Mouse (Mus musculus) CH12.LX (cell line): ENCODE results near the gene Cd151. TPM values are rescaled to one million over a fixed set of nuclear protein-coding genes. Genes with fewer than 3 reads are reported as not detected.

Experiments
- DNase-seq: peaks from one replicate; pipeline ENCODE4 v3.0.0-alpha.2; 2013; ENCODE audit errors: extremely low read depth
- H3K27ac ChIP-seq: 2 replicates; pipeline ENCODE4 v1.5.1; 2012; ENCODE audit warnings: low read depth, mild to moderate bottlenecking, control low read depth, moderate library complexity; ENCODE audit not compliant: insufficient read depth
- H3K27me3 ChIP-seq: replicated peaks from 2 replicates; pipeline ENCODE3; 2012; ENCODE audit warnings: inconsistent platforms
- H3K36me3 ChIP-seq, 2 experiments: replicated peaks in 1 of 2; 2 replicates each; pipeline versions ENCODE3 to v1.6.1; 2012; ENCODE audit warnings: inconsistent platforms in 1 of 2, low read length in 1 of 2, mild to moderate bottlenecking in 1 of 2, mixed read lengths in 1 of 2, moderate library complexity in 1 of 2; ENCODE audit not compliant: control insufficient read depth in 1 of 2, insufficient read depth in 1 of 2
- H3K4me1 ChIP-seq, 2 experiments: 2 replicates each; pipeline ENCODE4 v1.6.1; 2012; ENCODE audit warnings: inconsistent platforms in 1 of 2, moderate library complexity in 1 of 2; ENCODE audit not compliant: insufficient read depth in 2 of 2, control insufficient read depth in 1 of 2
- H3K4me2 ChIP-seq: 2 replicates; pipeline ENCODE4 v1.6.1; 2012; ENCODE audit warnings: low read depth, mild to moderate bottlenecking, control low read depth; ENCODE audit not compliant: poor library complexity, insufficient read depth, severe bottlenecking
- H3K4me3 ChIP-seq, 3 experiments: fragments of 150-350 bp in 1 of 3; sonication (generic) in 1 of 3; replicated peaks in 1 of 3; 2 replicates each; pipeline versions ENCODE3 to v1.5.1; 2011 to 2012; ENCODE audit warnings: low read depth in 2 of 3, low read length in 2 of 3, mild to moderate bottlenecking in 2 of 3, moderate library complexity in 2 of 3, control low read depth in 1 of 3, improper control_type of control experiment in 1 of 3, inconsistent platforms in 1 of 3, mixed read lengths in 1 of 3; ENCODE audit not compliant: poor library complexity in 1 of 3
- H3K79me2 ChIP-seq: replicated peaks from 2 replicates; pipeline ENCODE4 v1.6.1; 2012; ENCODE audit warnings: mild to moderate bottlenecking, moderate library complexity; ENCODE audit not compliant: control insufficient read depth, poor library complexity, insufficient read depth, severe bottlenecking; ENCODE audit errors: extremely low read depth
- H3K9ac ChIP-seq: 2 replicates; pipeline ENCODE4 v1.6.1; 2012; ENCODE audit warnings: low read depth, mild to moderate bottlenecking, control low read depth, moderate library complexity; ENCODE audit not compliant: insufficient read depth
- H3K9me3 ChIP-seq: replicated peaks from 2 replicates; pipeline ENCODE3; 2012; ENCODE audit warnings: low read length, inconsistent platforms, mixed read lengths
- EP300 ChIP-seq: IDR thresholded peaks from 2 replicates; pipeline ENCODE4 v1.6.1; 2011; ENCODE audit warnings: low read length, improper control_type of control experiment
- ETS1 ChIP-seq: conservative IDR thresholded peaks from 2 replicates; pipeline ENCODE4 v1.6.1; 2012; ENCODE audit warnings: low read depth, mild to moderate bottlenecking, inconsistent platforms, low read length, improper control_type of control experiment, moderate library complexity
- IRF4 ChIP-seq: IDR thresholded peaks from 2 replicates; pipeline ENCODE4 v1.6.1; 2014; ENCODE audit warnings: low read depth, mild to moderate bottlenecking, inconsistent platforms, low read length, improper control_type of control experiment
- KAT2A ChIP-seq: IDR thresholded peaks from 2 replicates; pipeline ENCODE4 v1.6.1; 2012; ENCODE audit warnings: low read length, improper control_type of control experiment, inconsistent platforms; ENCODE audit not compliant: insufficient replicate concordance
- MAFK ChIP-seq: IDR thresholded peaks from 2 replicates; pipeline ENCODE4 v1.6.1; 2011; ENCODE audit warnings: low read length, improper control_type of control experiment; ENCODE audit not compliant: insufficient replicate concordance
- MAZ ChIP-seq: IDR thresholded peaks from 2 replicates; pipeline ENCODE4 v1.6.1; 2012; ENCODE audit warnings: low read depth, mild to moderate bottlenecking, inconsistent platforms, low read length, improper control_type of control experiment, moderate library complexity
- MEF2A ChIP-seq: IDR thresholded peaks from 2 replicates; pipeline ENCODE4 v1.6.1; 2014; ENCODE audit warnings: low read depth, mild to moderate bottlenecking, inconsistent platforms, low read length, improper control_type of control experiment, borderline replicate concordance
- NELFE ChIP-seq: IDR thresholded peaks from 2 replicates; pipeline ENCODE4 v1.6.1; 2011; ENCODE audit warnings: low read depth, low read length, improper control_type of control experiment
- POLR2AphosphoS2 ChIP-seq: IDR thresholded peaks from 2 replicates; pipeline ENCODE4 v1.6.1; 2011; ENCODE audit warnings: low read depth, low read length, improper control_type of control experiment
- RCOR1 ChIP-seq: conservative IDR thresholded peaks from 2 replicates; pipeline ENCODE4 v1.6.1; 2012; ENCODE audit warnings: low read depth, mild to moderate bottlenecking, inconsistent platforms, low read length, improper control_type of control experiment
- SMC3 ChIP-seq: IDR thresholded peaks from 2 replicates; pipeline ENCODE4 v1.6.1; 2011; ENCODE audit warnings: low read depth, low read length, improper control_type of control experiment
- TBP ChIP-seq: conservative IDR thresholded peaks from 2 replicates; pipeline ENCODE4 v1.6.1; 2011; ENCODE audit warnings: low read depth, low read length, improper control_type of control experiment
- USF1 ChIP-seq: IDR thresholded peaks from 2 replicates; pipeline ENCODE4 v1.6.1; 2014; ENCODE audit warnings: low read depth, mild to moderate bottlenecking, inconsistent platforms, low read length, improper control_type of control experiment
- USF2 ChIP-seq: conservative IDR thresholded peaks from 2 replicates; pipeline ENCODE4 v1.6.1; 2011; ENCODE audit warnings: low read depth, low read length, improper control_type of control experiment
- dilution Hi-C: fragments of 300-500 bp; cut with MboI; formaldehyde crosslinking; loops from 2 replicates; pipeline ENCODE4 v1.14.3; 2020; ENCODE audit warnings: low sequenced_read_pairs; ENCODE audit not compliant: extremely low pct_unique_long_range_greater_than_20kb, extremely low pct_ligation_motif_present
- in situ Hi-C: fragments of 300-500 bp; cut with MboI; formaldehyde crosslinking; loops from 3 replicates; pipeline ENCODE4 v1.14.3; 2019; ENCODE audit warnings: low sequenced_read_pairs, low pct_ligation_motif_present, low pct_unique_long_range_greater_than_20kb, mixed read lengths
- polyA plus RNA-seq: library from polyadenylated mRNA; unstranded; fragments of >175 nt; gene quantifications from 2 replicates; pipeline ENCODE4 v1.2.1, GENCODE M21; 2012; ENCODE audit warnings: low read depth; ENCODE audit not compliant: insufficient read length
- total RNA-seq, 2 experiments: library from RNA; depleted of rRNA; stranded (reverse); fragments of 300-350 nt in 1 of 2; fragments of >200 nt in 1 of 2; gene quantifications; 2 replicates each; pipeline ENCODE4 v1.2.3; 2012 to 2014

The Cd151 gene
- total and polyA plus RNA-seq, 3 experiments, result 10.6 to 21.1 (median 14.9) TPM

GRCm38 (mm10) chr7:141429840-141430584 lies 37.2 kb upstream of the Cd151 start:
- Histone ChIP-seq H3K9me3 (no peaks in the 10 kb centered on the region), H3K36me3 (peaks cover 39 to 49% of the 10 kb centered on the region in 2 experiments), H3K79me2 (no peaks in the 10 kb centered on the region), H3K4me3 (no peak overlapping the region), H3K27ac (no peak overlapping the region), H3K27me3 (no peaks in the 10 kb centered on the region), H3K4me2 (no peak overlapping the region), H3K4me1 (peaks cover 8 to 15% of the 10 kb centered on the region in 2 experiments), H3K9ac (no peak overlapping the region)
- 0 out of 2 replicates have a peak, but pooled peaks have one; percentile 31 for TF ChIP-seq POLR2AphosphoS2
- TF ChIP-seq KAT2A, result no peak
- dilution Hi-C loops, result no loop called here
- in situ Hi-C loops, result no loop called here
- DNase-seq, result no peak

- Histone ChIP-seq H3K4me2 (no peak overlapping the region), H3K4me3 (no peak overlapping the region), H3K27me3 (no peaks in the 10 kb centered on the region), H3K79me2 (peaks cover 3% of the 10 kb centered on the region; the same call in 1 of the 2 replicates), H3K36me3 (peaks cover 39 to 49% of the 10 kb centered on the region in 2 experiments), H3K9ac (no peak overlapping the region), H3K4me1 (peaks cover 11 to 19% of the 10 kb centered on the region in 2 experiments), H3K9me3 (no peaks in the 10 kb centered on the region), H3K27ac (no peak overlapping the region)
- in situ Hi-C loops, result no loop called here
- DNase-seq, result no peak
- TF ChIP-seq EP300 (no peak), ETS1 (no peak), IRF4 (no peak)
- dilution Hi-C loops, result no loop called here
Measured at GRCm38 (mm10) chr7:141430585-141431240, 36.5 kb upstream of the Cd151 start.

GRCm38 (mm10) chr7:141431434-141432185 lies 35.6 kb upstream of the Cd151 start:
- in situ Hi-C loops, result no loop called here
- no peak overlapping the region for H3K27ac ChIP-seq
- H3K4me1 ChIP-seq, result peaks cover 17 to 28% of the 10 kb centered on the region in 2 experiments
- no peak overlapping the region for H3K9ac ChIP-seq
- H3K4me3 ChIP-seq, result no peak overlapping the region
- peaks cover 39 to 49% of the 10 kb centered on the region in 2 experiments for H3K36me3 ChIP-seq
- H3K27me3 ChIP-seq, result no peaks in the 10 kb centered on the region
- TF ChIP-seq IRF4 (no peak), TBP (no peak), RCOR1 (no peak), POLR2AphosphoS2 (no peak), MAFK (no peak), SMC3 (no peak), NELFE (no peak), MEF2A (no peak), USF2 (no peak), ETS1 (no peak), MAZ (no peak), USF1 (no peak), EP300 (no peak)
- TF ChIP-seq, all 38 proteins: peak for 0
- Histone ChIP-seq H3K4me2 (no peak overlapping the region), H3K79me2 (peaks cover 11% of the 10 kb centered on the region), H3K9me3 (no peaks in the 10 kb centered on the region)
- no peak for DNase-seq
- dilution Hi-C loops, result no loop called here
